Mouse (Mus musculus): ENCODE data around the gene Bcas1. TPM values are rescaled to one million over a fixed set of nuclear protein-coding genes. Genes with fewer than 3 reads are reported as not detected.

Gene Bcas1
- polyA plus RNA-seq, 1 experiment: not detected

GRCm38 (mm10) chr2:170450933-170451332, 23.3 kb upstream of the Bcas1 start:
- no peak overlapping the region for H3K4me3 ChIP-seq (ENCODE audit: insufficient read depth, poor library complexity, severe bottlenecking)
- no peaks in the 10 kb centered on the region for H3K79me3 ChIP-seq (ENCODE audit: low read depth)
- H3K27me3 ChIP-seq (ENCODE audit: control insufficient read depth, insufficient read depth, insufficient read length): peaks cover 33% of the 10 kb centered on the region
- no peaks in the 10 kb centered on the region for H3K36me3 ChIP-seq (ENCODE audit: control insufficient read depth, insufficient read depth)
- H3K79me2 ChIP-seq (ENCODE audit: control insufficient read depth, insufficient read depth): no peaks in the 10 kb centered on the region
- peak; percentile 50 for TF ChIP-seq CTCF (IDR thresholded peaks at IDR 0.05; ENCODE audit: control insufficient read depth, insufficient read depth, insufficient read length)
- no peak for TF ChIP-seq MYOG (IDR thresholded peaks at IDR 0.05; ENCODE audit: control insufficient read depth, extremely low read depth, insufficient read length)
- peak; percentile 30 for TF ChIP-seq MAX (IDR thresholded peaks at IDR 0.05)
- H3ac ChIP-seq (ENCODE audit: control insufficient read depth, insufficient read length, low read depth): no peak overlapping the region

GRCm38 (mm10) chr2:170447651-170448050, 20.0 kb upstream of the Bcas1 start:
- no peaks in the 10 kb centered on the region for H3K79me3 ChIP-seq (ENCODE audit: low read depth)
- no peak overlapping the region for H3ac ChIP-seq (ENCODE audit: control insufficient read depth, insufficient read length, low read depth)
- H3K27me3 ChIP-seq (ENCODE audit: control insufficient read depth, insufficient read depth, insufficient read length): peaks cover 12% of the 10 kb centered on the region
- no peaks in the 10 kb centered on the region for H3K36me3 ChIP-seq (ENCODE audit: control insufficient read depth, insufficient read depth)
- H3K4me3 ChIP-seq (ENCODE audit: insufficient read depth, poor library complexity, severe bottlenecking): no peak overlapping the region
- no peaks in the 10 kb centered on the region for H3K79me2 ChIP-seq (ENCODE audit: control insufficient read depth, insufficient read depth)
- TF ChIP-seq MYOD1 (IDR thresholded peaks at IDR 0.05; ENCODE audit: control insufficient read depth, insufficient read length, low read depth) (no peak), MYOG (IDR thresholded peaks at IDR 0.05; ENCODE audit: control insufficient read depth, extremely low read depth, insufficient read length) (no peak), MAX (IDR thresholded peaks at IDR 0.05) (no peak), FOSL1 (IDR thresholded peaks at IDR 0.05; ENCODE audit: insufficient read depth, low read length, poor library complexity, severe bottlenecking) (no peak)

- peak; percentile 39 for TF ChIP-seq MYOD1 (IDR thresholded peaks at IDR 0.05; ENCODE audit: control insufficient read depth, insufficient read length, low read depth)
- no peak for TF ChIP-seq FOSL1 (IDR thresholded peaks at IDR 0.05; ENCODE audit: insufficient read depth, low read length, poor library complexity, severe bottlenecking)
- no peak for TF ChIP-seq USF1 (IDR thresholded peaks at IDR 0.05; ENCODE audit: low read depth)
- no peak for TF ChIP-seq CTCF (IDR thresholded peaks at IDR 0.05; ENCODE audit: control insufficient read depth, insufficient read depth, insufficient read length)
- no peak for TF ChIP-seq MAX (IDR thresholded peaks at IDR 0.05)
- TF ChIP-seq CEBPB (IDR thresholded peaks at IDR 0.05; ENCODE audit: low read depth): no peak
- TF ChIP-seq MYOG (IDR thresholded peaks at IDR 0.05; ENCODE audit: control insufficient read depth, extremely low read depth, insufficient read length): no peak
- Histone ChIP-seq H3K36me3 (ENCODE audit: control insufficient read depth, insufficient read depth) (no peaks in the 10 kb centered on the region), H3K27me3 (ENCODE audit: control insufficient read depth, insufficient read depth, insufficient read length) (peaks cover 8% of the 10 kb centered on the region), H3K79me2 (ENCODE audit: control insufficient read depth, insufficient read depth) (no peaks in the 10 kb centered on the region), H3ac (ENCODE audit: control insufficient read depth, insufficient read length, low read depth) (no peak overlapping the region), H3K4me3 (ENCODE audit: insufficient read depth, poor library complexity, severe bottlenecking) (no peak overlapping the region), H3K79me3 (ENCODE audit: low read depth) (no peaks in the 10 kb centered on the region)
These were observed 19.3 kb upstream of the Bcas1 start for GRCm38 (mm10) chr2:170446843-170447383.

GRCm38 (mm10) chr2:170445861-170446260, 18.2 kb upstream of the Bcas1 start:
- Histone ChIP-seq H3K27me3 (ENCODE audit: control insufficient read depth, insufficient read depth, insufficient read length) (no peaks in the 10 kb centered on the region), H3K4me3 (ENCODE audit: insufficient read depth, poor library complexity, severe bottlenecking) (no peak overlapping the region), H3ac (ENCODE audit: control insufficient read depth, insufficient read length, low read depth) (no peak overlapping the region), H3K79me2 (ENCODE audit: control insufficient read depth, insufficient read depth) (no peaks in the 10 kb centered on the region), H3K79me3 (ENCODE audit: low read depth) (no peaks in the 10 kb centered on the region), H3K36me3 (ENCODE audit: control insufficient read depth, insufficient read depth) (no peaks in the 10 kb centered on the region)
- TF ChIP-seq CEBPB (IDR thresholded peaks at IDR 0.05; ENCODE audit: low read depth) (no peak), MAX (IDR thresholded peaks at IDR 0.05) (peak; percentile 51), MYOD1 (IDR thresholded peaks at IDR 0.05; ENCODE audit: control insufficient read depth, insufficient read length, low read depth) (peak; percentile 24)

- no peaks in the 10 kb centered on the region for H3K36me3 ChIP-seq (ENCODE audit: control insufficient read depth, insufficient read depth)
- H3K79me2 ChIP-seq (ENCODE audit: control insufficient read depth, insufficient read depth): no peaks in the 10 kb centered on the region
- H3ac ChIP-seq (ENCODE audit: control insufficient read depth, insufficient read length, low read depth): no peak overlapping the region
- H3K4me3 ChIP-seq (ENCODE audit: insufficient read depth, poor library complexity, severe bottlenecking): no peak overlapping the region
- no peaks in the 10 kb centered on the region for H3K79me3 ChIP-seq (ENCODE audit: low read depth)
- TF ChIP-seq MYOD1 (IDR thresholded peaks at IDR 0.05; ENCODE audit: control insufficient read depth, insufficient read length, low read depth) (no peak), MAX (IDR thresholded peaks at IDR 0.05) (no peak), FOSL1 (IDR thresholded peaks at IDR 0.05; ENCODE audit: insufficient read depth, low read length, poor library complexity, severe bottlenecking) (no peak), MYOG (IDR thresholded peaks at IDR 0.05; ENCODE audit: control insufficient read depth, extremely low read depth, insufficient read length) (no peak), USF1 (IDR thresholded peaks at IDR 0.05; ENCODE audit: low read depth) (no peak), CEBPB (IDR thresholded peaks at IDR 0.05; ENCODE audit: low read depth) (no peak), CTCF (IDR thresholded peaks at IDR 0.05; ENCODE audit: control insufficient read depth, insufficient read depth, insufficient read length) (no peak)
- H3K27me3 ChIP-seq (ENCODE audit: control insufficient read depth, insufficient read depth, insufficient read length): peaks cover 4% of the 10 kb centered on the region
These were observed 14.9 kb upstream of the Bcas1 start for GRCm38 (mm10) chr2:170442535-170442934.

GRCm38 (mm10) chr2:170438782-170439181, 11.1 kb upstream of the Bcas1 start:
- Histone ChIP-seq H3ac (ENCODE audit: control insufficient read depth, insufficient read length, low read depth) (no peak overlapping the region), H3K4me3 (ENCODE audit: insufficient read depth, poor library complexity, severe bottlenecking) (no peak overlapping the region), H3K79me3 (ENCODE audit: low read depth) (no peaks in the 10 kb centered on the region), H3K27me3 (ENCODE audit: control insufficient read depth, insufficient read depth, insufficient read length) (peaks cover 4% of the 10 kb centered on the region), H3K79me2 (ENCODE audit: control insufficient read depth, insufficient read depth) (no peaks in the 10 kb centered on the region), H3K36me3 (ENCODE audit: control insufficient read depth, insufficient read depth) (no peaks in the 10 kb centered on the region)
- TF ChIP-seq MYOD1 (IDR thresholded peaks at IDR 0.05; ENCODE audit: control insufficient read depth, insufficient read length, low read depth) (no peak), CTCF (IDR thresholded peaks at IDR 0.05; ENCODE audit: control insufficient read depth, insufficient read depth, insufficient read length) (no peak), MAX (IDR thresholded peaks at IDR 0.05) (no peak), CEBPB (IDR thresholded peaks at IDR 0.05; ENCODE audit: low read depth) (no peak), USF1 (IDR thresholded peaks at IDR 0.05; ENCODE audit: low read depth) (no peak), FOSL1 (IDR thresholded peaks at IDR 0.05; ENCODE audit: insufficient read depth, low read length, poor library complexity, severe bottlenecking) (no peak), MYOG (IDR thresholded peaks at IDR 0.05; ENCODE audit: control insufficient read depth, extremely low read depth, insufficient read length) (no peak)

Data from C2C12 (cell line).